Mouse (Mus musculus): ENCODE results near the gene Map2. TPM values are rescaled to one million over a fixed set of nuclear protein-coding genes. Genes with fewer than 3 reads are reported as not detected.

Map2 gene
- polyA plus RNA-seq, 1 experiment from 2014 or later, result 5.5 TPM

- H3K4me2 ChIP-seq, result no peak overlapping the region
- H3K27ac ChIP-seq (ENCODE audit: low read depth, low read length), result no peak overlapping the region
- no peak for DNase-seq (ENCODE audit: low spot score)
- no peaks in the 10 kb centered on the region for H3K4me1 ChIP-seq (replicated peaks; ENCODE audit: control insufficient read depth, insufficient read depth, low read length)
- H3K9me3 ChIP-seq (ENCODE audit: control insufficient read depth, low read length), result no peaks in the 10 kb centered on the region
- H3K4me3 ChIP-seq (ENCODE audit: low read depth, low read length), result no peak overlapping the region
- no peaks in the 10 kb centered on the region for H3K27me3 ChIP-seq (replicated peaks; ENCODE audit: control insufficient read depth, insufficient read depth, low read length)
- WGBS, result 69% methylated on average over 3 of the region's 3 CpGs
- ATAC-seq (replicated peaks; ENCODE audit: low FRiP score), result no peak
- H3K9ac ChIP-seq (ENCODE audit: low read depth, low read length), result no peak overlapping the region
- no peaks in the 10 kb centered on the region for H3K36me3 ChIP-seq (ENCODE audit: control insufficient read depth, insufficient read depth, low read length)
Measured at GRCm38 (mm10) chr1:66459394-66459793, 284.3 kb downstream of the Map2 start.

GRCm38 (mm10) chr1:66460850-66461249 is 285.8 kb downstream of the Map2 start:
- no peaks in the 10 kb centered on the region for H3K4me1 ChIP-seq (replicated peaks; ENCODE audit: control insufficient read depth, insufficient read depth, low read length)
- no peaks in the 10 kb centered on the region for H3K9me3 ChIP-seq (ENCODE audit: control insufficient read depth, low read length)
- H3K4me2 ChIP-seq, result no peak overlapping the region
- no peak for ATAC-seq (replicated peaks; ENCODE audit: low FRiP score)
- WGBS, result 66% methylated on average over 4 of the region's 4 CpGs
- H3K4me3 ChIP-seq (ENCODE audit: low read depth, low read length), result no peak overlapping the region
- H3K9ac ChIP-seq (ENCODE audit: low read depth, low read length), result no peak overlapping the region
- H3K27me3 ChIP-seq (replicated peaks; ENCODE audit: control insufficient read depth, insufficient read depth, low read length), result no peaks in the 10 kb centered on the region
- no peak for DNase-seq (ENCODE audit: low spot score)
- no peaks in the 10 kb centered on the region for H3K36me3 ChIP-seq (ENCODE audit: control insufficient read depth, insufficient read depth, low read length)
- no peak overlapping the region for H3K27ac ChIP-seq (ENCODE audit: low read depth, low read length)

- H3K27me3 ChIP-seq (replicated peaks; ENCODE audit: control insufficient read depth, insufficient read depth, low read length), result peaks cover 16% of the 10 kb centered on the region
- no peak within 1 kb of the TSS for H3K9ac ChIP-seq (ENCODE audit: low read depth, low read length)
- no peak within 1 kb of the TSS for H3K27ac ChIP-seq (ENCODE audit: low read depth, low read length)
- peak; percentile 49 for DNase-seq (ENCODE audit: low spot score)
- no peaks in the 10 kb centered on the region for H3K4me1 ChIP-seq (replicated peaks; ENCODE audit: control insufficient read depth, insufficient read depth, low read length)
- H3K9me3 ChIP-seq (ENCODE audit: control insufficient read depth, low read length), result no peaks in the 10 kb centered on the region
- peak within 1 kb of the TSS; percentile 64 for H3K4me2 ChIP-seq
- WGBS, result 3% methylated on average over 66 of the region's 83 CpGs
- ATAC-seq (replicated peaks; ENCODE audit: low FRiP score), result peak; percentile 67
- no peaks in the 10 kb centered on the region for H3K36me3 ChIP-seq (ENCODE audit: control insufficient read depth, insufficient read depth, low read length)
- H3K4me3 ChIP-seq (ENCODE audit: low read depth, low read length), result peak within 1 kb of the TSS; percentile 54
Measured at GRCm38 (mm10) chr1:66467821-66468703, 293.0 kb downstream of the Map2 start, which contains the start of gene Unc80. Gene Unc80, plus strand, starts transcription at chr1:66468367.

- Histone ChIP-seq H3K9me3 (ENCODE audit: control insufficient read depth, low read length) (no peaks in the 10 kb centered on the region), H3K9ac (ENCODE audit: low read depth, low read length) (no peak overlapping the region), H3K27me3 (replicated peaks; ENCODE audit: control insufficient read depth, insufficient read depth, low read length) (peaks cover 16% of the 10 kb centered on the region), H3K4me3 (ENCODE audit: low read depth, low read length) (peak overlapping the region; percentile 54; the same call in 1 of the 2 replicates), H3K4me1 (replicated peaks; ENCODE audit: control insufficient read depth, insufficient read depth, low read length) (no peaks in the 10 kb centered on the region), H3K4me2 (peak overlapping the region; percentile 64), H3K27ac (ENCODE audit: low read depth, low read length) (no peak overlapping the region), H3K36me3 (ENCODE audit: control insufficient read depth, insufficient read depth, low read length) (no peaks in the 10 kb centered on the region)
- 19% methylated on average over 3 of the region's 3 CpGs for WGBS
- ATAC-seq (replicated peaks; ENCODE audit: low FRiP score), result no peak
- DNase-seq (ENCODE audit: low spot score), result no peak
Measured at GRCm38 (mm10) chr1:66468704-66469020, 293.6 kb downstream of the Map2 start.

GRCm38 (mm10) chr1:66482751-66483150 is 307.7 kb downstream of the Map2 start:
- no peak for DNase-seq (ENCODE audit: low spot score)

More at GRCm38 (mm10) chr1:66482751-66483150, 307.7 kb downstream of the Map2 start:
- Histone ChIP-seq H3K36me3 (ENCODE audit: control insufficient read depth, insufficient read depth, low read length) (no peaks in the 10 kb centered on the region), H3K4me1 (replicated peaks; ENCODE audit: control insufficient read depth, insufficient read depth, low read length) (no peaks in the 10 kb centered on the region), H3K27ac (ENCODE audit: low read depth, low read length) (no peak overlapping the region), H3K27me3 (replicated peaks; ENCODE audit: control insufficient read depth, insufficient read depth, low read length) (no peaks in the 10 kb centered on the region), H3K9ac (ENCODE audit: low read depth, low read length) (no peak overlapping the region), H3K4me3 (ENCODE audit: low read depth, low read length) (no peak overlapping the region), H3K9me3 (ENCODE audit: control insufficient read depth, low read length) (no peaks in the 10 kb centered on the region), H3K4me2 (no peak overlapping the region)
- no peak for ATAC-seq (replicated peaks; ENCODE audit: low FRiP score)
- WGBS, result 88% methylated on average over 3 of the region's 3 CpGs

Other genes with a start within 250 kb of the Map2 start
- gene Crygf, start 248.8 kb upstream of the Map2 start, polyA plus RNA-seq (2014; fragmentation: Nextera tagmentation; extraction: Ambion mirVana), result 0.52 TPM in 1 of 2 replicates, not detected in the other

Data from liver, embryonic 11.5 days (tissue).